Mouse (Mus musculus) megakaryocyte, embryonic 14.5 days (primary cell): ENCODE data around the gene Scube2.

Experiments used
- FLI1 ChIP-seq: IDR thresholded peaks from 2 replicates; pipeline ENCODE4 v1.6.1; 2012; ENCODE audit warnings: low read length, inconsistent platforms, mixed read lengths
- GATA1 ChIP-seq: IDR thresholded peaks from 3 replicates; pipeline ENCODE4 v1.6.1; 2012; ENCODE audit warnings: mixed read lengths, low read length, inconsistent platforms, borderline replicate concordance

DNA sequence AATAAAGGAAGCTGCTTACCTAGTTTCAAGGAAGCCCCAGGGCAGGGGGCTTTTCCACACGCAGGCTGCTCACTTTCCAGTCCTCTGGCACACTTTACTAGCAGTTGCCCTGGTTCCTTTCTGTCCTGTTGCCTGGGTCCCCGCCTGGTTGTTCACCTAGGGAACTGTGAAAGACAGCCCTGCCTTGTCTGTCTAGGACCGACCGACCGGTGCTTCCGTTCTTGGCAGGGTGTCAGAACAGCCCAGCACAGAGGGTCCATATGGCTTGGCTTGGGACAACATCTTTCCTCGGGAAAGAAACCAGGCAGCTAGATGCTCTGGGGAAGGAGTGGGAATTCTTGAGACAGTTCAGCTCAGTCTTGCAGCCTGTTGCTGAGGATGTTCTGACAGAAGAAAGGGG is 82.2 kb downstream of the Scube2 start:
- TF ChIP-seq GATA1 (no peak), FLI1 (no peak)
